Mouse (Mus musculus) heart, embryonic 13.5 days (tissue): ENCODE results near the gene Gpm6a. TPM values are rescaled to one million over a fixed set of nuclear protein-coding genes. Genes with fewer than 3 reads are reported as not detected.
"Not testable (repeated sequence)": the region's sequence is repeated elsewhere in the genome, so short reads cannot be mapped to it uniquely, and the experiment has no call there.

Experiments used
- ATAC-seq: fragments of 200-750 bp; cut with Nextera tagmentation; 2 replicates; pipeline ENCODE4 v1.8.0; 2017; ENCODE audit warnings: moderate TSS enrichment; ENCODE audit not compliant: insufficient number of reproducible peaks, low FRiP score, low TSS enrichment; ENCODE audit errors: extremely low read depth
- H3K27ac ChIP-seq: fragments of 300-500 bp; sonication (generic); replicated peaks from 2 replicates; pipeline ENCODE4 v1.5.1; 2015; ENCODE audit warnings: moderate library complexity, mild to moderate bottlenecking, inconsistent platforms
- H3K27me3 ChIP-seq: fragments of 300-500 bp; sonication (generic); replicated peaks from 2 replicates; pipeline ENCODE4 v1.6.1; 2015; ENCODE audit warnings: mild to moderate bottlenecking, inconsistent platforms
- H3K36me3 ChIP-seq: fragments of 300-500 bp; sonication (generic); 2 replicates; pipeline ENCODE4 v1.6.1; 2015; ENCODE audit warnings: mild to moderate bottlenecking, inconsistent platforms
- H3K4me1 ChIP-seq: fragments of 300-500 bp; sonication (generic); 2 replicates; pipeline ENCODE4 v1.6.1; 2015; ENCODE audit warnings: inconsistent platforms
- H3K4me2 ChIP-seq: fragments of 300-500 bp; sonication (generic); 2 replicates; pipeline ENCODE4 v1.6.1; 2015; ENCODE audit warnings: inconsistent platforms, mild to moderate bottlenecking, moderate library complexity
- H3K4me3 ChIP-seq: fragments of 300-500 bp; sonication (generic); 2 replicates; pipeline ENCODE4 v1.5.1; 2015; ENCODE audit warnings: moderate library complexity, mild to moderate bottlenecking, inconsistent platforms
- H3K9ac ChIP-seq: fragments of 300-500 bp; sonication (generic); 2 replicates; pipeline ENCODE4 v1.6.1; 2015; ENCODE audit warnings: inconsistent platforms, mild to moderate bottlenecking, moderate library complexity
- H3K9me3 ChIP-seq: fragments of 300-500 bp; sonication (generic); 2 replicates; pipeline ENCODE4 v1.6.1; 2016; ENCODE audit warnings: inconsistent platforms
- WGBS: fragments of 180-500 bp; shearing (Covaris S2); methylation state at CpG from one replicate; pipeline ENCODE4 v1.1.7; 2015; ENCODE audit warnings: mixed read lengths; 5-methylcytosine and 5-hydroxymethylcytosine counted together
- polyA plus RNA-seq: library from polyadenylated mRNA; unstranded; fragments of >200 nt; fragmentation: Nextera tagmentation; extraction: Ambion mirVana; gene quantifications from 2 replicates; pipeline ENCODE4 v1.2.1, GENCODE M21; 2015

Gene Gpm6a
- polyA plus RNA-seq, 1 experiment from 2014 or later = 19.7 TPM

DNA sequence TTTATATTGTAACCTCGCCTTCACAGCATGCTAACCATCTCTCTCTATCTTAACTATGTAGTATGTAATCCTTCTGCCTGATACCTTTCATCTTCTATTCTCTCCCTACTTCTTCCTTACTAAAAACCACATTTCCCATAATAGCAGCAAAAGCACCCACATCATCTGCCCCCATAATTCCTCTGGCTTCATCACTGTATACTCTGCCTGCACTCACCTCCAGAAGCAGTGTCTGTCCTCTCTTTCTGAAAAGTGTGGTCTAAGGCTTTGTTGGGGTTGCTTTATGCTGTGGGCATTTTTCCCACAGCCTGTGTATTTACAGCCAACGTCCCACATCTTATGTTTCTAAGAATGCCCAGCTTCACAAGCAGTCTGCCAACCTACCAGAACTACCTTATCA is 57.6 kb downstream of the Gpm6a start:
- ATAC-seq = no peak
- no peak overlapping the region for H3K4me3 ChIP-seq
- H3K4me2 ChIP-seq = no peak overlapping the region
- H3K4me1 ChIP-seq = no peaks in the 10 kb centered on the region
- no peak overlapping the region for H3K9ac ChIP-seq
- 61% methylated on average over 2 of the region's 2 CpGs for WGBS
- H3K27ac ChIP-seq = no peak overlapping the region
- H3K36me3 ChIP-seq = no peaks in the 10 kb centered on the region
- H3K9me3 ChIP-seq = no peaks in the 10 kb centered on the region
- H3K27me3 ChIP-seq = no peaks in the 10 kb centered on the region

DNA sequence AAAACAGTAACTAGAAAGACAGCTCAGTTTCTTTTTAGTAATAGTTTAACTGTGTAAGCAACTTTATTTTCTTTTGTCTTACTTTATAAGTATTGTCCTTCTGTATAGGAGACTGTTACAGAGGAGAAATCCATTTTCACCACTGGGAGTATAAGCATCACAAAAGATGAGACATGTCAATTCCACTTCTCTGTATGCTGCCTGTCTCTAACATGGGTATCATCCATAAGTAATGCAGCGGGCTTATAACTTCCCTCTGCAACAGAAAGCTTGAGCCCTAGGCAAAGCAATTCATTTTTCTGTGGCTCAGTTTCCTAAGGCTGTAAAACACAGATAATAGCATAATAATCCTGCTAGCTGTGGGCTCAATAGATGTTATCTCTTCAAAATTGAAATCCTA is 62.4 kb downstream of the Gpm6a start:
- no peak overlapping the region for H3K4me2 ChIP-seq
- H3K27me3 ChIP-seq = no peaks in the 10 kb centered on the region
- H3K9ac ChIP-seq = no peak overlapping the region
- no peak overlapping the region for H3K27ac ChIP-seq
- ATAC-seq = no peak
- H3K4me1 ChIP-seq = no peaks in the 10 kb centered on the region
- no peaks in the 10 kb centered on the region for H3K9me3 ChIP-seq
- 57% methylated on average over 1 of the region's 1 CpGs for WGBS
- H3K36me3 ChIP-seq = no peaks in the 10 kb centered on the region
- H3K4me3 ChIP-seq = no peak overlapping the region

GRCm38 (mm10) chr8:55025851-55026660 is 71.4 kb downstream of the Gpm6a start:
- WGBS = 62% methylated on average over 10 of the region's 10 CpGs
- H3K27ac ChIP-seq = no peak overlapping the region
- no peaks in the 10 kb centered on the region for H3K4me1 ChIP-seq
- H3K9me3 ChIP-seq = no peaks in the 10 kb centered on the region
- ATAC-seq = no peak
- H3K27me3 ChIP-seq = no peaks in the 10 kb centered on the region
- H3K9ac ChIP-seq = no peak overlapping the region
- no peaks in the 10 kb centered on the region for H3K36me3 ChIP-seq
- no peak overlapping the region for H3K4me2 ChIP-seq
- no peak overlapping the region for H3K4me3 ChIP-seq

DNA sequence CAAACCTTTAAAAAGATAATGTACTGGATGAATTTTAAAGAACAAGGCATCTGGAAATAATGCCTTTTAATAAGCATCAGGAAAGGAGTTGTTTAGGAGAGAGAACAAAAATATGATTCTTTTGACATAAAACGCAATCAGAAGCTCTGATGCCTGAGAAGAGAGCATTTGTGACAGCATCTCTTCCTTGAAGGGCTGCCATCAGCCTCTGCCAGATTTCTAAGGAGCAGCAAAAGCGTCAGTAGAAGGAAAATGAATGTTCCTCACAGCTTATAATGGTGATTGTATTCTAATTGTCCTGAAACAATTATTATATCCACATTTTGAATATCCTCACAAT is 72.0 kb downstream of the Gpm6a start:
- no peaks in the 10 kb centered on the region for H3K9me3 ChIP-seq
- H3K4me2 ChIP-seq = no peak overlapping the region
- no peaks in the 10 kb centered on the region for H3K36me3 ChIP-seq
- no peak overlapping the region for H3K27ac ChIP-seq
- no peaks in the 10 kb centered on the region for H3K4me1 ChIP-seq
- no peak overlapping the region for H3K9ac ChIP-seq
- 70% methylated on average over 2 of the region's 2 CpGs for WGBS
- H3K4me3 ChIP-seq = no peak overlapping the region
- no peak for ATAC-seq
- H3K27me3 ChIP-seq = no peaks in the 10 kb centered on the region

DNA sequence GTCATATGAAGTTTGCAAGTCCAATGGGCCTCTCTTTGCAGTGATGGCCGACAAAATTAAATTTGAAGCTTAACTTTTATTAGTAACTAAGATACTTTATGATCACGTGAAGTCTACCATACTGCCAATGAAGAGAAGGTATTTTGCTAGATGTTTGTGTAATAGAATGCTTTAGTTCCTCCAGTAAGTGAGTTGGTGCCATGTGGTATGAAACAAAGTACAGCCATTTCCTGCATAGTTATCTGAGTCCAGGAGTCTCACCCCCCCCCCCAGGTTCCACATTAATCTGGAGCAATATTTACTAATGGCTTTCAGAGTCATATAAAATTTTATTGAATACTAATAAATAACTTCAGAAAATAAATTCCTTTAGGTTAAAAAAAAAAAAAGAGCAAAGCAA is 73.7 kb downstream of the Gpm6a start:
- no peak overlapping the region for H3K27ac ChIP-seq
- H3K36me3 ChIP-seq = no peaks in the 10 kb centered on the region
- no peak overlapping the region for H3K4me3 ChIP-seq
- ATAC-seq = no peak
- H3K4me2 ChIP-seq = no peak overlapping the region
- 61% methylated on average over 2 of the region's 2 CpGs for WGBS
- no peaks in the 10 kb centered on the region for H3K27me3 ChIP-seq
- no peak overlapping the region for H3K9ac ChIP-seq
- H3K9me3 ChIP-seq = no peaks in the 10 kb centered on the region
- H3K4me1 ChIP-seq = no peaks in the 10 kb centered on the region

- Histone ChIP-seq H3K36me3 (no peaks in the 10 kb centered on the region), H3K27ac (no peak overlapping the region), H3K4me1 (no peaks in the 10 kb centered on the region), H3K4me2 (no peak overlapping the region), H3K27me3 (no peaks in the 10 kb centered on the region), H3K9ac (no peak overlapping the region), H3K9me3 (no peaks in the 10 kb centered on the region), H3K4me3 (no peak overlapping the region)
- ATAC-seq = no peak
These were observed 76.5 kb downstream of the Gpm6a start for GRCm38 (mm10) chr8:55031099-55031498.

- Histone ChIP-seq H3K9ac (no peak overlapping the region), H3K4me2 (no peak overlapping the region), H3K27me3 (no peaks in the 10 kb centered on the region), H3K4me3 (no peak overlapping the region), H3K27ac (no peak overlapping the region), H3K36me3 (no peaks in the 10 kb centered on the region), H3K9me3 (no peaks in the 10 kb centered on the region), H3K4me1 (no peaks in the 10 kb centered on the region)
- no peak for ATAC-seq
- WGBS = 10% methylated on average over 1 of the region's 1 CpGs
These were observed 79.7 kb downstream of the Gpm6a start for GRCm38 (mm10) chr8:55034309-55034708.

GRCm38 (mm10) chr8:55035416-55035815 is 80.8 kb downstream of the Gpm6a start:
- no peaks in the 10 kb centered on the region for H3K36me3 ChIP-seq
- ATAC-seq = no peak
- no peak overlapping the region for H3K4me3 ChIP-seq
- no peak overlapping the region for H3K4me2 ChIP-seq
- H3K9ac ChIP-seq = no peak overlapping the region
- no peaks in the 10 kb centered on the region for H3K9me3 ChIP-seq
- no peak overlapping the region for H3K27ac ChIP-seq
- H3K27me3 ChIP-seq = no peaks in the 10 kb centered on the region
- H3K4me1 ChIP-seq = no peaks in the 10 kb centered on the region

DNA sequence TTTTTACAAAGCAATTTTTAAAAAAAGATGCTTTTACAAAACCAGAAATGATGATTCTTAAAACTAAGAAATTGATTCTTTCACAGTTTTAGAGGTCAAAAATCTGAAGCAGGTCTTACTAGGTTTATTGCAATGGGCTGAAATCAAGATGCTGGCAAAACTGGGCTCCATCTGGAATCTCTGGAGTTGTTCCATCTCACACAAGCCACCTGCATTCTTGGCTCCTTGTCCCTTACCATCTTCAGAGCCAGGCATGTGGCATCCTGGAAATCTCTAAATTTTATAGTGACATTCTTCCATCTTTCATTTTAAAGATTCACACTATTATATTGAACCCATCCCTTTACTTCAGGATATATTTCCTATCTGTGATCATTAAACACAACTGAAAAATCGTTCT is 88.3 kb downstream of the Gpm6a start:
- no peaks in the 10 kb centered on the region for H3K4me1 ChIP-seq
- H3K27me3 ChIP-seq = no peaks in the 10 kb centered on the region
- ATAC-seq = no peak
- H3K9me3 ChIP-seq = no peaks in the 10 kb centered on the region
- H3K4me2 ChIP-seq = no peak overlapping the region
- 49% methylated on average over 1 of the region's 1 CpGs for WGBS
- H3K36me3 ChIP-seq = no peaks in the 10 kb centered on the region
- H3K9ac ChIP-seq = no peak overlapping the region
- H3K4me3 ChIP-seq = no peak overlapping the region
- H3K27ac ChIP-seq = no peak overlapping the region

DNA sequence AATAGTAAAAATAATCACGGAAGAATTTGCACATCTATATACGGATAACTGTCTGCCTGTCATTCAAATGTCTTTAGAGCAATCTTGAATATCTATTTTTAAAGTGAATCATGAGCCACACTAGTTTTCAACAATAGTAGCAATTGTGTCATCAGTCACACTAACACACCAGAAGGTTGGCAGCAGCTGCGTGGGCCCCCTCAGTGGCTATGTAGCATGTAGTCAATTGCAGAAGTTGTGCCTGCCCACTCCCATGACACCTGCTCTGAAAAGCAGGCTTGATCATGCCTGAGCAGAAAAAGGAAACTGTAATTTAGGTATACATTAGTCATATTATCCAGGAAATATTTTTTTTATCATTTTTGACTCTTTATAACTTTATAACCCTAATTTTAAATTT is 93.8 kb downstream of the Gpm6a start:
- no peak overlapping the region for H3K27ac ChIP-seq
- no peaks in the 10 kb centered on the region for H3K36me3 ChIP-seq
- no peaks in the 10 kb centered on the region for H3K9me3 ChIP-seq
- no peak for ATAC-seq
- H3K4me3 ChIP-seq = no peak overlapping the region
- 70% methylated on average over 3 of the region's 3 CpGs for whole genome bisulfite sequencing
- no peaks in the 10 kb centered on the region for H3K4me1 ChIP-seq
- no peak overlapping the region for H3K9ac ChIP-seq
- H3K4me2 ChIP-seq = no peak overlapping the region
- no peaks in the 10 kb centered on the region for H3K27me3 ChIP-seq

- Histone ChIP-seq H3K27ac (no peak overlapping the region), H3K4me1 (no peaks in the 10 kb centered on the region), H3K27me3 (no peaks in the 10 kb centered on the region), H3K9ac (no peak overlapping the region), H3K36me3 (no peaks in the 10 kb centered on the region), H3K4me3 (no peak overlapping the region), H3K9me3 (no peaks in the 10 kb centered on the region), H3K4me2 (no peak overlapping the region)
- ATAC-seq = no peak
- WGBS = 72% methylated on average over 4 of the region's 4 CpGs
These were observed 95.3 kb downstream of the Gpm6a start for GRCm38 (mm10) chr8:55049979-55050378.

DNA sequence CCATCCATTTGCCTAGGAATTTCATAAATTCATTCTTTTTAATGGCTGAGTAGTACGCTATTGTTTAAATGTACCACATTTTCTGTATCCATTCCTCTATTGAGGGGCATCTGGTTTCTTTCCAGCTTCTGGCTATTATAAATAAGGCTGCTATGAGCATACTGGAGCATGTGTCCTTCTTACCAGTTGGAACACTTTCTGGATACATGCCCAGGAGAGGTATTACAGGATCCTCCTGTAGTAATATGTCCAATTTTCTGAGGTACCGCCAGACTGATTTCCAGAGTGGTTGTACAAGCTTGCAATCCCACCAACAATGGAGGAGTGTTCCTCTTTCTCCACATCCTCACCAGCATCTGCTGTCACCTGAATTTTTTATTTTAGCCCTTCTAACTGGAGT is 114.2 kb downstream of the Gpm6a start:
- H3K27me3 ChIP-seq, H3K4me1 ChIP-seq, ATAC-seq, H3K27ac ChIP-seq, H3K9ac ChIP-seq, H3K36me3 ChIP-seq, H3K4me3 ChIP-seq, H3K4me2 ChIP-seq, H3K9me3 ChIP-seq: not testable (repeated sequence)
- WGBS = 79% methylated on average over 2 of the region's 2 CpGs
